21 mouse cellular contexts compared by ENCODE assay signal in genomic region chr10:122519981-122520380, GRCm38 (mm10).
"Had no signal": no experiment of that assay in that cellular context is flagged by ENCODE, and none has a peak within 500 bp of the region (broad histone marks: within the 10 kb centered on the region; RNA-seq: fewer than 3 reads in every experiment).

No protein-coding gene starts in this region.

- H3K4me2 ChIP-seq: kidney, embryonic 15.5 days; liver, embryonic 11.5 days; lung, embryonic 14.5 days; midbrain, embryonic 12.5 days; midbrain, embryonic 15.5 days; neural tube, embryonic 12.5 days; neural tube, embryonic 15.5 days; stomach, embryonic 15.5 days had no signal

- DNase-seq: kidney, adult 8-10 months; kidney, postnatal 10 days; kidney, postnatal 36 days; liver, postnatal 0 days; lung, embryonic 14.5 days; right cerebral cortex, adult 18-20 months; right cerebral cortex, postnatal 14 days; spleen, adult 18-20 months; thymus, adult 2 months; thymus, postnatal 14 days had no signal

- H3K9me3 ChIP-seq: kidney, embryonic 15.5 days; midbrain, embryonic 12.5 days; midbrain, embryonic 15.5 days; neural tube, embryonic 12.5 days; neural tube, embryonic 15.5 days; stomach, embryonic 15.5 days had no signal

- ATAC-seq: intestine, postnatal 0 days; lung, postnatal 0 days; midbrain, embryonic 15.5 days had no signal

- H3K27me3 ChIP-seq: kidney, embryonic 15.5 days; midbrain, embryonic 12.5 days; midbrain, embryonic 15.5 days; neural tube, embryonic 12.5 days; neural tube, embryonic 15.5 days; stomach, embryonic 15.5 days had no signal

- H3K4me3 ChIP-seq: kidney, embryonic 15.5 days; midbrain, embryonic 12.5 days; midbrain, embryonic 15.5 days; neural tube, embryonic 12.5 days; neural tube, embryonic 15.5 days; stomach, embryonic 15.5 days had no signal

- H3K27ac ChIP-seq: kidney, embryonic 15.5 days; liver, embryonic 14.5 days; macrophage; midbrain, embryonic 12.5 days; midbrain, embryonic 15.5 days; neural tube, embryonic 12.5 days; neural tube, embryonic 15.5 days; stomach, embryonic 15.5 days had no signal

- H3K36me3 ChIP-seq: kidney, embryonic 15.5 days; midbrain, embryonic 12.5 days; midbrain, embryonic 15.5 days; neural tube, embryonic 12.5 days; neural tube, embryonic 15.5 days; stomach, embryonic 15.5 days had no signal

- H3K9ac ChIP-seq: kidney, embryonic 15.5 days; liver, embryonic 14.5 days; liver, postnatal 0 days; lung, embryonic 14.5 days; midbrain, embryonic 12.5 days; midbrain, embryonic 15.5 days; neural tube, embryonic 12.5 days; neural tube, embryonic 15.5 days; stomach, embryonic 15.5 days had no signal

- H3K4me1 ChIP-seq: kidney, embryonic 15.5 days; midbrain, embryonic 12.5 days; midbrain, embryonic 15.5 days; neural tube, embryonic 12.5 days; neural tube, embryonic 15.5 days; stomach, embryonic 15.5 days had no signal
